Mouse (Mus musculus): ENCODE measurements around the gene Fhl1.

- TF ChIP-seq CTCF (IDR thresholded peaks at IDR 0.05) (no peak), EP300 (IDR thresholded peaks at IDR 0.05) (no peak)
Observed at GRCm38 (mm10) chrX:56712666-56713065, 18.9 kb upstream of the Fhl1 start.

Data from lung, postnatal 0 days (tissue).